Mouse (Mus musculus): ENCODE results near the gene Rps25. TPM values are rescaled to one million over a fixed set of nuclear protein-coding genes. Genes with fewer than 3 reads are reported as not detected.

Rps25 gene
- total and polyA plus RNA-seq, 2 experiments from 2014 or later, result 229 to 1,650 TPM

DNA sequence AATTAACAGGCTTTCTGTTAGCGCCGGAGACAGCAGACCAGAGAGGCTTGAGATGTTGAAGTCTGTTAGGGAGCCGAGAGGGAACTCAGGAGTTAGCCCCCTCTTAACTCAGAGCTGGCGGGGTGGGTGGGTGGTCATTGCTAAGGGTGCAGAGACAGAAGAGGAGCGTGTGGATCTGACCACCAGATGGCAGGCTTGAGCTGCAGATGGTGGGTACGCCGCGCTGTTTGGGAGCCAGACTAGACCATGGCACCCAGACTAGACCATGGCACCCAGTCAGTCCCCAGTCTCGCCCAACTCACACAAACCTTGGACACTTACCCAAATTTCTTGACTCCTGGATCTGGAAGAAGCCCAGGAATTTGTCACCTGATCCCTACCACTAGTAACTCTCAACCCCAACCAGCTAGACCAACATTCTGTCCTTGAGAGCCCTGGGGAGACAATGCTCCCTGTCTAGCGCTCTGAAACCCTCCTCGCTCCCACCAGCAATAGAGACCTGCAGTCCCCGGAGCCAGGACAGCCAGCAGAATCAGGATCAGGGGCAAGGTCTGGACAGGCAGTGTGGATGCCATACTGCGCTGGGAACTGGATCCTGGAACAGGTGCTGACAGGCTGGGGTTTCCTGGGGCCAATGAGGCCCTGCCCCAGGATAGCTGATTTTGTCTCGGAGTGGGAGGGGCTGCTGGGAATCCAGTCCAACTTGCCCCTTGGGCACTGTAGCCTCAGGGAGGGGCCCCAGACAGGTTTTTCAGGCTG, 47.4 kb downstream of the Rps25 start:
- Histone ChIP-seq H3K27ac (no peak overlapping the region), H3K36me3 (ENCODE audit: insufficient read depth, low read length) (no peaks in the 10 kb centered on the region), H3K27me3 (ENCODE audit: insufficient read depth, low read length) (no peaks in the 10 kb centered on the region), H3K4me3 (ENCODE audit: low read length) (no peak overlapping the region), H3K4me2 (ENCODE audit: low read depth, low read length) (no peak overlapping the region), H3K9me3 (ENCODE audit: low read length) (no peaks in the 10 kb centered on the region), H3K9ac (replicated peaks; ENCODE audit: low read length) (no peak overlapping the region), H3K4me1 (ENCODE audit: insufficient read depth, low read length) (0 out of 2 replicates have a peak, but pooled peaks cover 9% of the 10 kb centered on the region)
- 12% methylated on average over 14 of the region's 14 CpGs for whole genome bisulfite sequencing
- TF ChIP-seq CTCF (IDR thresholded peaks at IDR 0.05; ENCODE audit: low read depth), result peak; percentile 98
- ATAC-seq (peak; percentile 76), DNase-seq (ENCODE audit: low spot score) (peak; percentile 90)

DNA sequence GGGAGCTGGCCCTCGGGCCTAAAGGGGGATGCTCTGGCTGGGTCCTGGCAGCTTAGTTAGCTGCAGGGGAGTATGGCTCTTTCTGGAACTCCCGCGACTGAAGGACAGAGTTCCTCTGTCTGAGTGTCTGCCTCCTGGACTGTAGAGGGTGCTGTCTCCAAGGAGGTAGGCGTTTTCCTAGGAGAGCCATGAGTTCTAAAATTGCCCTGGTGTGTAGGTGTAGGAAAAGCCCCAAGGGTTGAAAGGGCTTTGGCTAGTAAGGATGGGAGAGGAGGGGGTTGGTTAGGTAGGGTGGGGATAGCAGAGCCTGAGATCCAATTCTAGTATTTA, 47.9 kb downstream of the Rps25 start, which contains the start of gene Upk2:
Gene Upk2 (minus strand): TSS at position 86 of the 330 bp plus-strand sequence.
- Histone ChIP-seq H3K9me3 (ENCODE audit: low read length) (no peaks in the 10 kb centered on the region), H3K4me3 (ENCODE audit: low read length) (no peak within 1 kb of the TSS), H3K4me1 (ENCODE audit: insufficient read depth, low read length) (0 out of 2 replicates have a peak, but pooled peaks cover 9% of the 10 kb centered on the region), H3K27me3 (ENCODE audit: insufficient read depth, low read length) (no peaks in the 10 kb centered on the region), H3K4me2 (ENCODE audit: low read depth, low read length) (no peak within 1 kb of the TSS), H3K36me3 (ENCODE audit: insufficient read depth, low read length) (no peaks in the 10 kb centered on the region), H3K27ac (no peak within 1 kb of the TSS), H3K9ac (replicated peaks; ENCODE audit: low read length) (no peak within 1 kb of the TSS)
- TF ChIP-seq CTCF (IDR thresholded peaks at IDR 0.05; ENCODE audit: low read depth), result peak; percentile 41
- no peak for DNase-seq (ENCODE audit: low spot score)
- 32% methylated on average over 4 of the region's 4 CpGs for WGBS
- ATAC-seq, result no peak

DNA sequence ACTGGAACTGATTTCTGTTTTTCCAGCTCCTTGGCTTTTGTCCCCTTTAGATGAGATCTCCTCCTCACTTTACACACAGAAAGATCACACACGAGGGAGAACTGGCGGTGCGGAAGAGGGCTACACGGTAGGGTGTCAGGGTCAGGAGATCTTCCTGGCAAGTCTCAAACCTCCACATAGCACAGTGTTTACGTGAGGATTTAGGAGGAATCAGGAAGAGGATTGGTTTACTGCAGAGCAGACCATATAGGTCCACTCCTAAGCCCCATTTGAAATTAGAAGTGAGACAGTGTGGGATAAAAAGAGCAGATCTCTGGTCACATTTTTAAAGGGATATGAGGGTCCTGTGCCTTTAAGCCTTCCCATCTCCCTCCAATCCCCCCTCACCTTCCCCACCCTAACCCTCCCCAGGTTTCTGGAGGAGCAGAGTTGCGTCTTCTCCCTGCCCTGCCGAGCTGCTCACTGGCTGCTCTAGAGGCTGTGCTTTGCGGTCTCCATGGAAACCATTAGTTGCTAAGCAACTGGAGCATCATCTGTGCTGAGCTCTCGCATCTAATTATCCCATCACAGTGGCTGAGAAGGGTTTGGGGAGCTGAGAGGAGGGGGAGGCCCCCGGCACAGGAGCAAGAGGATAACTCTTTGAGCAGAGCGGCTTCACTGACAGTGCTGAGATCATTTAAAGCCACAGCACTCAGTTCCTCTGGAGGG, 50.2 kb downstream of the Rps25 start:
- no peak overlapping the region for H3K9ac ChIP-seq (replicated peaks; ENCODE audit: low read length)
- TF ChIP-seq CTCF (IDR thresholded peaks at IDR 0.05; ENCODE audit: low read depth), result no peak
- 0 out of 2 replicates have a peak overlapping the region, but pooled peaks have one; percentile 2 for H3K4me3 ChIP-seq (ENCODE audit: low read length)
- H3K4me1 ChIP-seq (ENCODE audit: insufficient read depth, low read length), result 0 out of 2 replicates have a peak, but pooled peaks cover 9% of the 10 kb centered on the region
- H3K27me3 ChIP-seq (ENCODE audit: insufficient read depth, low read length), result no peaks in the 10 kb centered on the region
- no peaks in the 10 kb centered on the region for H3K9me3 ChIP-seq (ENCODE audit: low read length)
- WGBS, result 3% methylated on average over 11 of the region's 11 CpGs
- peak overlapping the region; percentile 82 for H3K27ac ChIP-seq
- no peaks in the 10 kb centered on the region for H3K36me3 ChIP-seq (ENCODE audit: insufficient read depth, low read length)
- ATAC-seq, result peak; percentile 96
- peak overlapping the region; percentile 49 for H3K4me2 ChIP-seq (ENCODE audit: low read depth, low read length)
- DNase-seq (ENCODE audit: low spot score), result peak; percentile 98

Small RNAs within 50 kb of the gene (microRNA-seq; reads per million reads assigned to microRNA genes)
- 0 to 0.35 reads per million in 2 experiments for gene Mir7085

Other genes with a start within 250 kb of the Rps25 start
- gene Cbl, start 173.1 kb upstream of the Rps25 start, total RNA-seq (2014; rRNA removed), result 24.2 and 30.5 TPM in 2 replicates
- gene Cbl, start 173.1 kb upstream of the Rps25 start, polyA plus RNA-seq (2015; fragmentation: Nextera tagmentation; extraction: Ambion mirVana), result 13.2 and 14.3 TPM in 2 replicates
- gene Ccdc153, start 166.5 kb upstream of the Rps25 start, total RNA-seq (2014; rRNA removed), result 1.0 TPM in 1 of 2 replicates, not detected in the other
- gene Ccdc153, start 166.5 kb upstream of the Rps25 start, polyA plus RNA-seq (2015; fragmentation: Nextera tagmentation; extraction: Ambion mirVana), result 2.2 and 2.6 TPM in 2 replicates
- 0.31 TPM in 1 of 2 replicates, not detected in the other for gene Pdzd3, start 155.7 kb upstream of the Rps25 start, total RNA-seq (2014; rRNA removed)
- gene Pdzd3, start 155.7 kb upstream of the Rps25 start, polyA plus RNA-seq (2015; fragmentation: Nextera tagmentation; extraction: Ambion mirVana), result 0.13 and 0.34 TPM in 2 replicates
- 5.7 and 12.7 TPM in 2 replicates for gene Nlrx1, start 138.5 kb upstream of the Rps25 start, total RNA-seq (2014; rRNA removed)
- gene Nlrx1, start 138.5 kb upstream of the Rps25 start, polyA plus RNA-seq (2015; fragmentation: Nextera tagmentation; extraction: Ambion mirVana), result 5.1 and 6.9 TPM in 2 replicates
- 59.1 and 69.6 TPM in 2 replicates for gene Abcg4, start 118.5 kb upstream of the Rps25 start, total RNA-seq (2014; rRNA removed)
- gene Abcg4, start 118.5 kb upstream of the Rps25 start, polyA plus RNA-seq (2015; fragmentation: Nextera tagmentation; extraction: Ambion mirVana), result 21.0 and 24.1 TPM in 2 replicates
- gene Hinfp, start 101.5 kb upstream of the Rps25 start, total RNA-seq (2014; rRNA removed), result 28.4 and 38.6 TPM in 2 replicates
- 14.8 and 15.2 TPM in 2 replicates for gene Hinfp, start 101.5 kb upstream of the Rps25 start, polyA plus RNA-seq (2015; fragmentation: Nextera tagmentation; extraction: Ambion mirVana)
- gene C2cd2l, start 86.9 kb upstream of the Rps25 start, total RNA-seq (2014; rRNA removed), result 50.5 and 55.6 TPM in 2 replicates
- 19.6 and 22.8 TPM in 2 replicates for gene C2cd2l, start 86.9 kb upstream of the Rps25 start, polyA plus RNA-seq (2015; fragmentation: Nextera tagmentation; extraction: Ambion mirVana)
- gene Dpagt1, start 81.1 kb upstream of the Rps25 start, total RNA-seq (2014; rRNA removed), result 16.4 and 24.6 TPM in 2 replicates
- gene Dpagt1, start 81.1 kb upstream of the Rps25 start, polyA plus RNA-seq (2015; fragmentation: Nextera tagmentation; extraction: Ambion mirVana), result 30.9 and 34.9 TPM in 2 replicates
- 272 and 314 TPM in 2 replicates for gene H2afx, start 72.4 kb upstream of the Rps25 start, total RNA-seq (2014; rRNA removed)
- 123 and 136 TPM in 2 replicates for gene H2afx, start 72.4 kb upstream of the Rps25 start, polyA plus RNA-seq (2015; fragmentation: Nextera tagmentation; extraction: Ambion mirVana)
- gene Hmbs, start 62.9 kb upstream of the Rps25 start, total RNA-seq (2014; rRNA removed), result 38.7 and 38.8 TPM in 2 replicates
- 64.3 and 67.3 TPM in 2 replicates for gene Hmbs, start 62.9 kb upstream of the Rps25 start, polyA plus RNA-seq (2015; fragmentation: Nextera tagmentation; extraction: Ambion mirVana)
- gene Vps11, start 45.5 kb upstream of the Rps25 start, total RNA-seq (2014; rRNA removed), result 41.6 and 53.2 TPM in 2 replicates
- 39.3 and 39.9 TPM in 2 replicates for gene Vps11, start 45.5 kb upstream of the Rps25 start, polyA plus RNA-seq (2015; fragmentation: Nextera tagmentation; extraction: Ambion mirVana)
- gene Hyou1, start 27.6 kb upstream of the Rps25 start, total RNA-seq (2014; rRNA removed), result 60.6 and 95.7 TPM in 2 replicates
- gene Hyou1, start 27.6 kb upstream of the Rps25 start, polyA plus RNA-seq (2015; fragmentation: Nextera tagmentation; extraction: Ambion mirVana), result 15.5 and 17.4 TPM in 2 replicates
- 72.7 and 93.9 TPM in 2 replicates for gene Slc37a4, start 10.3 kb upstream of the Rps25 start, total RNA-seq (2014; rRNA removed)
- gene Slc37a4, start 10.3 kb upstream of the Rps25 start, polyA plus RNA-seq (2015; fragmentation: Nextera tagmentation; extraction: Ambion mirVana), result 40.2 and 40.3 TPM in 2 replicates
- gene Trappc4, start 461 bp downstream of the Rps25 start, total RNA-seq (2014; rRNA removed), result 108 and 120 TPM in 2 replicates
- gene Trappc4, start 461 bp downstream of the Rps25 start, polyA plus RNA-seq (2015; fragmentation: Nextera tagmentation; extraction: Ambion mirVana), result 293 and 307 TPM in 2 replicates
- gene Ccdc84, start 11.4 kb downstream of the Rps25 start, total RNA-seq (2014; rRNA removed), result 14.7 and 23.6 TPM in 2 replicates
- gene Ccdc84, start 11.4 kb downstream of the Rps25 start, polyA plus RNA-seq (2015; fragmentation: Nextera tagmentation; extraction: Ambion mirVana), result 26.0 and 31.1 TPM in 2 replicates
- gene Foxr1, start 34.0 kb downstream of the Rps25 start, total RNA-seq (2014; rRNA removed), result not detected in 2 replicates
- not detected in 2 replicates for gene Foxr1, start 34.0 kb downstream of the Rps25 start, polyA plus RNA-seq (2015; fragmentation: Nextera tagmentation; extraction: Ambion mirVana)
- gene Upk2, start 47.8 kb downstream of the Rps25 start, total RNA-seq (2014; rRNA removed), result not detected in 2 replicates
- gene Upk2, start 47.8 kb downstream of the Rps25 start, polyA plus RNA-seq (2015; fragmentation: Nextera tagmentation; extraction: Ambion mirVana), result not detected in 2 replicates
- gene Bcl9l, start 75.7 kb downstream of the Rps25 start, total RNA-seq (2014; rRNA removed), result 32.7 and 44.5 TPM in 2 replicates
- gene Bcl9l, start 75.7 kb downstream of the Rps25 start, polyA plus RNA-seq (2015; fragmentation: Nextera tagmentation; extraction: Ambion mirVana), result 7.8 and 8.4 TPM in 2 replicates
- not detected in 2 replicates for gene Cxcr5, start 154.7 kb downstream of the Rps25 start, total RNA-seq (2014; rRNA removed)
- not detected in 2 replicates for gene Cxcr5, start 154.7 kb downstream of the Rps25 start, polyA plus RNA-seq (2015; fragmentation: Nextera tagmentation; extraction: Ambion mirVana)
- 52.9 and 56.2 TPM in 2 replicates for gene Ddx6, start 197.8 kb downstream of the Rps25 start, total RNA-seq (2014; rRNA removed)
- gene Ddx6, start 197.8 kb downstream of the Rps25 start, polyA plus RNA-seq (2015; fragmentation: Nextera tagmentation; extraction: Ambion mirVana), result 22.3 and 22.7 TPM in 2 replicates

All from hindbrain, postnatal 0 days (tissue).